Mouse (Mus musculus): ENCODE data around the gene Mettl6. TPM values are rescaled to one million over a fixed set of nuclear protein-coding genes. Genes with fewer than 3 reads are reported as not detected.

Gene Mettl6
- polyA plus RNA-seq (2015; fragmentation: Nextera tagmentation; extraction: Ambion mirVana): 50.3 and 54.3 TPM in 2 replicates

DNA sequence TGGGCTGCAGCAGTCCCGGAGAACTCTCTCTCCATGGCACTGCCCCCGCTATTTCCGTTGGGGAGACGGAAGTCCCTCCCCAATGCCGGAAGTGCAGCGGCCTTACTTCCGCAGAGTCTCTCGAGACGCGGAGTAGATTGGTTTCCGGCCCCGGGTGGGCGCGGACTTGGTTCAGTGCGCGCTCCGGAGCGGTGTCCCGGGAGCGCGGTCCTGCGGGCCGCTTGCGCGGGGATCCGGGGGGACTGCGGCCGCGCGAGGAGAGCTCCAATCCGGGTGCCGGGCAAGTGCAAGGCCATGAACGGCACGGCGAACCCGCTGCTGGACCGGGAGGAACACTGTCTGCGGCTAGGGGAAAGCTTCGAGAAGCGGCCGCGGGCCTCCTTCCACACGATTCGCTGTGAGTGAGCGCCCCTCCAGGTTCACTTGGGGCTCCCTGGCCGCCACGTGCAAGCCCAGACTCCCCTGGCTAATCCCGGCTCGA is at the start of gene Mettl6:
TSS of gene Mettl6 (minus strand) at position 66 of the 481 bp plus-strand sequence.
- H3K4me1 ChIP-seq (replicated peaks; ENCODE audit: control insufficient read depth, insufficient read depth, low read length): peaks cover 15% of the 10 kb centered on the region
- peak within 1 kb of the TSS; percentile 87 for H3K27ac ChIP-seq (ENCODE audit: low read length)
- WGBS: under 1% methylated on average over 48 of the region's 49 CpGs
- peaks cover 12% of the 10 kb centered on the region for H3K36me3 ChIP-seq (ENCODE audit: control insufficient read depth, insufficient read depth, low read length)
- H3K4me3 ChIP-seq (ENCODE audit: low read length): peak within 1 kb of the TSS; percentile 70
- peak within 1 kb of the TSS; percentile 64 for H3K4me2 ChIP-seq (ENCODE audit: low read depth, low read length)
- H3K9me3 ChIP-seq (ENCODE audit: control insufficient read depth, low read length): no peaks in the 10 kb centered on the region
- peak; percentile 97 for ATAC-seq (ENCODE audit: low read depth)
- no peaks in the 10 kb centered on the region for H3K27me3 ChIP-seq (ENCODE audit: control insufficient read depth, insufficient read depth, low read depth, low read length)
- H3K9ac ChIP-seq (ENCODE audit: low read length): peak within 1 kb of the TSS; percentile 84

DNA sequence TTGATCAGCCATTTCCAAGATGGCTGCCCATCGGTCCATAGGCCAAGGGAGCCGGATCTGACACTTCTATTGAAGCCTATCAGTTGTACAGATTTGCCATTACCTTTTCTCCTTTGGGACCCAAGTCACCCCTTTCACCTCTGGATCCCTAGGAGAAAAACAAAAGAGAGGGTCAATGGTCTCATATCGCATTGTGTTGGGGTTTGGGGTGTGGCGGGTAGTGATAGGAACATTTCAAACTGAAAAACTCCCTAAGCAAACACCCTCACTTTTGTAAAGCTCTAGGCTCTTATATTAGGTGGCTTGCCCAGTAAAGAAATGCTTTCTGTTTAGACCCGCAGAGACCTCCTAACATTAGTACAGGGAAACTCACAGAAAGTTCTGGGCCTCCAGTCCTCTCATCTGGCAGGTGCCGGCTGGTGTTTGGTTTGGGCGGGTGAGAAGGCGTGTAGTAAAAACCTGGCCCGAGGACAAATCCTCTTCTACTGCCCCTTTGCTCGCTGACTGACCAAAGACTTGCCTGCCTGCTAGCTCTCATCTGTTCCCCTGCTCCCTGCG is 49.1 kb upstream of the Mettl6 start:
- no peak overlapping the region for H3K27ac ChIP-seq (ENCODE audit: low read length)
- no peak overlapping the region for H3K4me3 ChIP-seq (ENCODE audit: low read length)
- no peak overlapping the region for H3K9ac ChIP-seq (ENCODE audit: low read length)
- H3K4me1 ChIP-seq (replicated peaks; ENCODE audit: control insufficient read depth, insufficient read depth, low read length): no peaks in the 10 kb centered on the region
- H3K4me2 ChIP-seq (ENCODE audit: low read depth, low read length): no peak overlapping the region
- H3K9me3 ChIP-seq (ENCODE audit: control insufficient read depth, low read length): no peaks in the 10 kb centered on the region
- no peaks in the 10 kb centered on the region for H3K27me3 ChIP-seq (ENCODE audit: control insufficient read depth, insufficient read depth, low read depth, low read length)
- 60% methylated on average over 11 of the region's 11 CpGs for WGBS
- no peaks in the 10 kb centered on the region for H3K36me3 ChIP-seq (ENCODE audit: control insufficient read depth, insufficient read depth, low read length)
- ATAC-seq (ENCODE audit: low read depth): no peak

DNA sequence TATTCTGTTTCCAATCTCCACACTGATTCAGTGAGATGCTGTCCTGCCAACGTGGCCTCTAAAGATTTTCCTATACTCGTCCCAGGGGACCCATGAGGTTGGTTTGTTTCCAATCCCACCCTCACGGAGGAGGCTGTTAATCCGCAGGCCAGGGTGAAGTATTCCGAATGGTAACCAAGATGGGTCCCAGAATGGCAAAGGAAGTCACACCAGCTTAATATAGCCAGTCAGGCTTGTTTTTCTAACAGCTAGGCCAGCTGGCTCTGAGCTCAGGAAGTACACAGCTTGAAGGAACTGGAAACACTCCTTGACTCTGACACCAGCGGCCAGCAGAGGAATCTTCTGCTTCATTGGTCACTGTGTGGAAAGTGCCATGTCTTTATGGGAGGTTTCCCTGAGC is 42.5 kb upstream of the Mettl6 start:
- Histone ChIP-seq H3K4me2 (ENCODE audit: low read depth, low read length) (no peak overlapping the region), H3K9ac (ENCODE audit: low read length) (no peak overlapping the region), H3K36me3 (ENCODE audit: control insufficient read depth, insufficient read depth, low read length) (no peaks in the 10 kb centered on the region), H3K27ac (ENCODE audit: low read length) (no peak overlapping the region), H3K9me3 (ENCODE audit: control insufficient read depth, low read length) (no peaks in the 10 kb centered on the region), H3K27me3 (ENCODE audit: control insufficient read depth, insufficient read depth, low read depth, low read length) (no peaks in the 10 kb centered on the region), H3K4me3 (ENCODE audit: low read length) (no peak overlapping the region), H3K4me1 (replicated peaks; ENCODE audit: control insufficient read depth, insufficient read depth, low read length) (peaks cover 3% of the 10 kb centered on the region; the same call in 1 of the 2 replicates)
- 56% methylated on average over 6 of the region's 6 CpGs for WGBS
- ATAC-seq (ENCODE audit: low read depth): peak; percentile 34; the same call in 1 of the 2 replicates

DNA sequence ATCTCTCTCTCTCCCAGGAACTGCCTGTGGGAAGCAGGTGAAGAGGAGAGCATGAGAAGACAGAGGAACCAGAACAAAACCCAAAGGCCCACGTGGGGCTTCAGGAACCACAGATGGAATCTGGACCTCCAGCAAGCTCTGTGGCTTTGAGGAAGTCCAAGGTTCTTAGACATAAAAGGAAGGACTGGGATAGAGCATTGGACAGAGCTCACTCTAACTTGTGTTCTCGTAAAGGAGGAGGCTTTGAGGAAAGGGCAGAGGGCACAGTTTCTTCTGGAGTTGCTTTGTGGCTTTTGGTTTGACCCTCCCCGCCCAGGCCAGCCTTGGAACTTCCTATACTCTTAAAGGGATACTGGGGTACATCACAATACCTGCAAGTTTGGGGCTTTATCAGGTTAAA is 37.8 kb upstream of the Mettl6 start:
- H3K9ac ChIP-seq (ENCODE audit: low read length): no peak overlapping the region
- H3K27me3 ChIP-seq (ENCODE audit: control insufficient read depth, insufficient read depth, low read depth, low read length): no peaks in the 10 kb centered on the region
- H3K4me3 ChIP-seq (ENCODE audit: low read length): no peak overlapping the region
- H3K4me1 ChIP-seq (replicated peaks; ENCODE audit: control insufficient read depth, insufficient read depth, low read length): peaks cover 3% of the 10 kb centered on the region; the same call in 1 of the 2 replicates
- H3K9me3 ChIP-seq (ENCODE audit: control insufficient read depth, low read length): no peaks in the 10 kb centered on the region
- no peak overlapping the region for H3K27ac ChIP-seq (ENCODE audit: low read length)
- 72% methylated on average over 3 of the region's 3 CpGs for WGBS
- H3K4me2 ChIP-seq (ENCODE audit: low read depth, low read length): no peak overlapping the region
- H3K36me3 ChIP-seq (ENCODE audit: control insufficient read depth, insufficient read depth, low read length): no peaks in the 10 kb centered on the region
- ATAC-seq (ENCODE audit: low read depth): no peak

DNA sequence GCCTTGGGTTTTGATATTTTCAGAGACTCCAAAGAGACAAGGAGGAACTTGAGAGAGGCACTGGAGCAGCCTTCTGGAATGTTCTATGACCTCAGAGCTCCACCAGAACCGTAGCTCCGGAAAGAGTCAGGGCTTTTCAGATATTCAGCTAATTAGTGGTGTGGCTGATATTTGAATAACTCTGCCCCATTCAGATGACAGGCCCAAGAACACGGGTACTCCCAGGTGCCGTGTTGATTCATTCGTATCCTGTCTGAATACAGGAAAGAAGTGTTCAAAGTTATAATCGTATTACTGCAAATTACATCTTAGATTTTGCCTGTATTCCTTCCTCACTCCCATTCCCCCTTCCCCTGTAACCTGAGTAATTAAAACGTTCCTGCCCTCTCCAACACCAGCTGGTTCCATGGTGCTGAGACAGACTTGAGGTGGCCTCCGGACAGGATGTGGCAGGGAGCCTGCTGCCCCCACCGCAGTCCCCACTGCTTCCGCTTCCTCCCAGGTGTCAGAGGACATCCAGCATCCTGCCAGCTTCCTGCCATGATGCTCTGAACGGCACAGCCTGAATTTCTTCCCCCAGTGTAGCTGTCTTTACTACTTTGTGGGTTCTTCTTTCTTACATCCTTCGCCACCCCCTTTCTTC is 36.8 kb upstream of the Mettl6 start:
- H3K9me3 ChIP-seq (ENCODE audit: control insufficient read depth, low read length): no peaks in the 10 kb centered on the region
- no peak overlapping the region for H3K27ac ChIP-seq (ENCODE audit: low read length)
- H3K27me3 ChIP-seq (ENCODE audit: control insufficient read depth, insufficient read depth, low read depth, low read length): no peaks in the 10 kb centered on the region
- peak; percentile 41; the same call in 1 of the 2 replicates for ATAC-seq (ENCODE audit: low read depth)
- H3K9ac ChIP-seq (ENCODE audit: low read length): no peak overlapping the region
- H3K4me1 ChIP-seq (replicated peaks; ENCODE audit: control insufficient read depth, insufficient read depth, low read length): no peaks in the 10 kb centered on the region; the same call in 1 of the 2 replicates
- H3K4me2 ChIP-seq (ENCODE audit: low read depth, low read length): no peak overlapping the region
- H3K4me3 ChIP-seq (ENCODE audit: low read length): no peak overlapping the region
- no peaks in the 10 kb centered on the region for H3K36me3 ChIP-seq (ENCODE audit: control insufficient read depth, insufficient read depth, low read length)
- WGBS: 36% methylated on average over 12 of the region's 12 CpGs

DNA sequence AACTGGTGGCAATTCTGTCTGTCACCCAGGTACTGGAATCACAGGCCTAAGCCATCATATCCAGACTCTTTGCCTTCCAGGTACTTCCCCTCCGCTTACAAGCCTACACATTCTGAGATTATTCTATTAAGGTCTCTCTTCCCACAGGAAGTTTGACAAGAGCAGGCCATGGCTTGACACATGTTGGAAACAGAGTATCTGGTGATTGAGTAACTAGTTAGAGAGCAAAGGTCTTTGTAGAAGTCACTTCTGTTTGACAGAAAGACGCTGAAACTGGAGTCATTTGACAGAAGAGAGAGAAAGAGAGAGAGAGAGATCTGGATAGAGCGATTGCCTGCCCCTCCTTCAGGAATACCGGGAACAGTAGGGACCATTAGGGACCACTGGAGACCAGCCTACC is 36.0 kb upstream of the Mettl6 start:
- Histone ChIP-seq H3K4me1 (replicated peaks; ENCODE audit: control insufficient read depth, insufficient read depth, low read length) (no peaks in the 10 kb centered on the region; the same call in 1 of the 2 replicates), H3K36me3 (ENCODE audit: control insufficient read depth, insufficient read depth, low read length) (no peaks in the 10 kb centered on the region), H3K27ac (ENCODE audit: low read length) (no peak overlapping the region), H3K9me3 (ENCODE audit: control insufficient read depth, low read length) (no peaks in the 10 kb centered on the region), H3K27me3 (ENCODE audit: control insufficient read depth, insufficient read depth, low read depth, low read length) (no peaks in the 10 kb centered on the region), H3K4me2 (ENCODE audit: low read depth, low read length) (no peak overlapping the region), H3K4me3 (ENCODE audit: low read length) (no peak overlapping the region), H3K9ac (ENCODE audit: low read length) (no peak overlapping the region)
- WGBS: 78% methylated on average over 4 of the region's 4 CpGs
- no peak for ATAC-seq (ENCODE audit: low read depth)

DNA sequence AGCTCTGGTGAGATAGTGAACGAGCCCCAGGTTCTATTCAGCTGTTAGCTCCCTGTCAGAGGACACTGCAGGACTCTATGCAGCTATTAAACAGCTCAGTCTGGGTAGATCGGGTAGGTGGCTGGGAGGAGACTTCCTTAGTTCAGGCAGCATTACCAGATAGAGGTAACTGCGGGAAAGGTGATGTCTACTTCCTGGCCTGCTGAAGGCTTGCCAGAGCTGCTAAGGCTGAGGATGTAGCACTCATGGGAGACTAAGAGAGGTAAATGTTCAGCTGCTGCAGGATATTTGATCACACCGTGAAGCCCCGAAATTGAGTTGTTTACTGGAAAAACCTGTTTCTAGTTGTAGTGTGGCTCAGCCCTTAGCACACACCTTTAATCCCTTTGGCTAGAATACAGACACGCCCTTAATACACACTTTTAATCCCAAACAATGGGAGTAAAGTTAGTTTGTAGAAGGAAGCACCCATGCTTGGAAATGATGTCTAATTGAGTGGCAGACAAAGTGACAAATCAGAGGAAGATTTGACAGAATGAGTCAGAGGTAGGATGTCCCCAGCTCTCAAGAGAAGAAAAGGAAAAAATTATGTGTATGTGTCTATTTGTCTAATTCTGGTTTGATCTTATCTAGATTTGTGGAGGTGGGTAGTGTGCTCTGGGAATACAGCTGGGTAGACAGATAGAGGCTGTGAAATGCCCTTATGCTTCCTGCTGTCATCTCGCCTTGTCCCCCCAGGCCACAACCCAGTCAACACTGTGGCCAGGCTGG is 30.4 kb upstream of the Mettl6 start:
- Histone ChIP-seq H3K27ac (ENCODE audit: low read length) (no peak overlapping the region), H3K27me3 (ENCODE audit: control insufficient read depth, insufficient read depth, low read depth, low read length) (no peaks in the 10 kb centered on the region), H3K9ac (ENCODE audit: low read length) (no peak overlapping the region), H3K4me1 (replicated peaks; ENCODE audit: control insufficient read depth, insufficient read depth, low read length) (no peaks in the 10 kb centered on the region), H3K36me3 (ENCODE audit: control insufficient read depth, insufficient read depth, low read length) (no peaks in the 10 kb centered on the region), H3K9me3 (ENCODE audit: control insufficient read depth, low read length) (no peaks in the 10 kb centered on the region), H3K4me2 (ENCODE audit: low read depth, low read length) (no peak overlapping the region), H3K4me3 (ENCODE audit: low read length) (no peak overlapping the region)
- ATAC-seq (ENCODE audit: low read depth): no peak
- WGBS: 69% methylated on average over 7 of the region's 7 CpGs

DNA sequence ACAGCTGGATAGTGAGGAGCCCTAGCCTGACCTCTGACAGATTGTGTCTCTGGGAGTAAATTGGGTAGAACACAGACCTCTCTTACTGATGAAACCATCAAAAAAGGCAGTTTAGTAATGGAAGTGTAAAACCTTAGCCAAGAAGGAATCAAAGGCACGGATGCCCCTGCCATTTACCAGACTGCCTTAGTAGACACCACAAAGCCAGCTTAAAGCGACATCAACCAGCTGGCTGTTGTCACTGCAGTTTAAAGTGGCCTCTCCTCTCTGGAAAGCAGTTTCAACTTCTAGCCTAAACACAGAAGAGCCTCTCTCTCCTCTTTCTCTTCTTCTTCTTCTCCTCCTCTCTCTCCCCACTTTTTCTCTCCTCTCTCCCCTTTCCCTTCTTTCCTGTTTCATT is 26.5 kb upstream of the Mettl6 start:
- H3K9me3 ChIP-seq (ENCODE audit: control insufficient read depth, low read length): no peaks in the 10 kb centered on the region
- WGBS: 42% methylated on average over 2 of the region's 2 CpGs
- H3K27ac ChIP-seq (ENCODE audit: low read length): no peak overlapping the region
- no peaks in the 10 kb centered on the region for H3K27me3 ChIP-seq (ENCODE audit: control insufficient read depth, insufficient read depth, low read depth, low read length)
- no peak for ATAC-seq (ENCODE audit: low read depth)
- H3K4me3 ChIP-seq (ENCODE audit: low read length): no peak overlapping the region
- H3K4me2 ChIP-seq (ENCODE audit: low read depth, low read length): no peak overlapping the region
- 0 out of 2 replicates have a peak, but pooled peaks cover 5% of the 10 kb centered on the region for H3K4me1 ChIP-seq (replicated peaks; ENCODE audit: control insufficient read depth, insufficient read depth, low read length)
- no peak overlapping the region for H3K9ac ChIP-seq (ENCODE audit: low read length)
- no peaks in the 10 kb centered on the region for H3K36me3 ChIP-seq (ENCODE audit: control insufficient read depth, insufficient read depth, low read length)

DNA sequence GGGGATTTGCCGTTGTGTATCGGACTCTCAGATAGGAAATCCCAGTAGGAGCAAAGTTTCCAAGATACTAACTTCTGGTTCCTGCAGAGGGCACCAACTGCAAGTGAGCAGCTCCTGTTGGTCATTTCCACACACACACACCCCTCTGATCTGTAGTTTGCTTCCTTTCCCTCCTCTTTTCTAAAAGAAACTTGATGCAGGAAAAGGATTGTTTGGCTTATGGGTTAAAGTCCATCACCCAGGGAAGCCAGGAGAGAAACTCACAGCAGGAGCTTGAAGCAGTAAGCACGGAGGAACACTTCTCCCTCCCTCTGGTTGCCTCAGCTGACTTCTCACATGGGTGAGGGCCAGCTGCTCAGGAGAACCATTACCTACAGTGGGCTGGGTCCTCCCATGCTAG is 24.3 kb upstream of the Mettl6 start:
- H3K27me3 ChIP-seq (ENCODE audit: control insufficient read depth, insufficient read depth, low read depth, low read length): no peaks in the 10 kb centered on the region
- no peak overlapping the region for H3K4me3 ChIP-seq (ENCODE audit: low read length)
- no peak overlapping the region for H3K27ac ChIP-seq (ENCODE audit: low read length)
- no peaks in the 10 kb centered on the region for H3K36me3 ChIP-seq (ENCODE audit: control insufficient read depth, insufficient read depth, low read length)
- no peak overlapping the region for H3K4me2 ChIP-seq (ENCODE audit: low read depth, low read length)
- WGBS: 18% methylated on average over 3 of the region's 3 CpGs
- 0 out of 2 replicates have a peak, but pooled peaks cover 5% of the 10 kb centered on the region for H3K4me1 ChIP-seq (replicated peaks; ENCODE audit: control insufficient read depth, insufficient read depth, low read length)
- peaks cover 2% of the 10 kb centered on the region; the same call in 1 of the 2 replicates for H3K9me3 ChIP-seq (ENCODE audit: control insufficient read depth, low read length)
- no peak overlapping the region for H3K9ac ChIP-seq (ENCODE audit: low read length)
- ATAC-seq (ENCODE audit: low read depth): no peak

Data from lung, embryonic 16.5 days (tissue).